Mouse (Mus musculus): ENCODE results near the gene Pglyrp1.

- TF ChIP-seq CTCF (IDR thresholded peaks at IDR 0.05; ENCODE audit: borderline replicate concordance, insufficient read depth, low read depth, low read length) (no peak), POLR2A (IDR thresholded peaks at IDR 0.05; ENCODE audit: borderline replicate concordance, insufficient read depth, low read length) (no peak)
These were observed 51.7 kb downstream of the Pglyrp1 start for GRCm38 (mm10) chr7:18922807-18923206.
